8 mouse cellular contexts compared by ENCODE assay signal in the genomic region with DNA sequence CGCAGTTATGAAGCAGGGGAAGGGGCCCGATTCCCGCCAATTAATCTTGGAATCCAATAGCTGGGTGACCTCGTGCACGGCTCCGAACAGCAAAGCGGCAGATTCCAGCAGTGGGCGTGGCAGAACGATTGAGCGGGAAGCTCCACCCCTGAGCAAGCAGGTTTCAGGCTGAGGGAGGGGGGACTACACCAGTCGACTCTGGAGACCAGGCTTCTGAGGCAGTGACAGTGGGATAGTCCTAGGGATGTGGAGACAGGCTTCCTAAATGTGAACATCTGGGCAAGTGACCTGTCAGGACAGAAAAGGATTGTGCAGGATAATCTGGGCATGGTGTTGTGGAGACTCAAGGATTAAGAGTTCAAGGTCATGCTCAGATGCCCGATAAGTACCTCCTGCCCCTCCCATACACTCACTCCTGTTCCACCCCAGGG. TPM values are rescaled to one million over a fixed set of nuclear protein-coding genes. Genes with fewer than 3 reads are reported as not detected.
DNase-seq lines count a peak whose midpoint lies in the region; ATAC-seq and TF ChIP-seq lines count a peak whose summit lies in the region.

No protein-coding gene starts in this region.

- H3K36me3 ChIP-seq in liver, adult 2 months (ENCODE audit: control insufficient read depth, insufficient read depth, low read length): peaks cover 2% of the 10 kb centered on the region; the same call in 1 of the 2 replicates
- H3K36me3 ChIP-seq in heart, postnatal 0 days (replicated peaks; ENCODE audit: control insufficient read depth, insufficient read depth, low read length): no peaks in the 10 kb centered on the region
- H3K36me3 ChIP-seq in limb, embryonic 14.5 days (ENCODE audit: control insufficient read depth, insufficient read depth, low read length): peaks cover 3% of the 10 kb centered on the region; the same call in 1 of the 2 replicates

- no peak for TF ChIP-seq EP300 in heart, postnatal 0 days (IDR thresholded peaks at IDR 0.05; ENCODE audit: low read depth)

- peaks cover 17% of the 10 kb centered on the region for H3K4me1 ChIP-seq in liver, adult 2 months (ENCODE audit: control insufficient read depth, insufficient read depth, low read length)
- H3K4me1 ChIP-seq in heart, postnatal 0 days (ENCODE audit: control insufficient read depth, insufficient read depth): peaks cover 25% of the 10 kb centered on the region
- peaks cover 14% of the 10 kb centered on the region for H3K4me1 ChIP-seq in limb, embryonic 14.5 days (ENCODE audit: control insufficient read depth, insufficient read depth, low read length)

- H3K4me3 ChIP-seq in liver, adult 2 months (ENCODE audit: insufficient read depth, low read depth, low read length): no peak overlapping the region
- H3K4me3 ChIP-seq in heart, postnatal 0 days (ENCODE audit: low read depth, low read length): peak overlapping the region; percentile 21; the same call in 1 of the 2 replicates
- peak overlapping the region; percentile 29 for H3K4me3 ChIP-seq in limb, embryonic 14.5 days (replicated peaks; ENCODE audit: low read length)
- no peak overlapping the region; the same call in 1 of the 2 replicates for H3K4me3 ChIP-seq in layer of hippocampus, adult 2 months

- no peaks in the 10 kb centered on the region for H3K27me3 ChIP-seq in liver, adult 2 months (ENCODE audit: control insufficient read depth, insufficient read depth, low read length)
- no peaks in the 10 kb centered on the region for H3K27me3 ChIP-seq in heart, postnatal 0 days (ENCODE audit: control insufficient read depth, insufficient read depth, low read length)
- H3K27me3 ChIP-seq in limb, embryonic 14.5 days (ENCODE audit: control insufficient read depth, insufficient read depth, low read length): no peaks in the 10 kb centered on the region

- no peaks in the 10 kb centered on the region for H3K9me3 ChIP-seq in heart, postnatal 0 days (replicated peaks; ENCODE audit: control insufficient read depth, low read length)
- H3K9me3 ChIP-seq in limb, embryonic 14.5 days (ENCODE audit: control insufficient read depth, low read length): no peaks in the 10 kb centered on the region

- TF ChIP-seq CTCF in liver, adult 2 months (IDR thresholded peaks at IDR 0.05; ENCODE audit: low read depth, low read length): no peak
- TF ChIP-seq CTCF in heart, postnatal 0 days (IDR thresholded peaks at IDR 0.05; ENCODE audit: low read depth): no peak
- TF ChIP-seq CTCF in layer of hippocampus, adult 2 months (conservative IDR thresholded peaks at IDR 0.05): no peak

- under 1% methylated on average over 12 of the region's 12 CpGs for WGBS in liver, adult 2 months
- 0% methylated on average over 12 of the region's 12 CpGs for WGBS in heart, postnatal 0 days
- WGBS in limb, embryonic 14.5 days: 2% methylated on average over 12 of the region's 12 CpGs

- H3K27ac ChIP-seq in liver, adult 2 months (replicated peaks; ENCODE audit: insufficient read depth, low read depth, low read length): peak overlapping the region; percentile 9; the same call in 1 of the 2 replicates
- no peak overlapping the region for H3K27ac ChIP-seq in heart, postnatal 0 days (ENCODE audit: low read depth)
- no peak overlapping the region for H3K27ac ChIP-seq in limb, embryonic 14.5 days (replicated peaks; ENCODE audit: low read depth, low read length)
- no peak overlapping the region for H3K27ac ChIP-seq in layer of hippocampus, adult 2 months

- peak; percentile 64 for DNase-seq in liver, adult 2 months (ENCODE audit: extremely low read depth, low read depth, low spot score)
- no peak for DNase-seq in liver
- DNase-seq in heart, postnatal 0 days (ENCODE audit: low spot score): no peak
- DNase-seq in limb, embryonic 14.5 days (ENCODE audit: low spot score): no peak
- peak; percentile 16 for DNase-seq in retina, postnatal 7 days (ENCODE audit: low read depth, low spot score)
- DNase-seq in layer of hippocampus, adult 2 months (ENCODE audit: low spot score in 2 of 2): no peak
- no peak for DNase-seq in cerebellum, adult 9-11 months
- no peak for DNase-seq in spleen, postnatal 14 days (ENCODE audit: low spot score in 2 of 2)

- TF ChIP-seq POLR2A in liver, adult 2 months (IDR thresholded peaks at IDR 0.05; ENCODE audit: extremely low read depth, insufficient read depth, low read length): no peak
- no peak for TF ChIP-seq POLR2A in limb, embryonic 14.5 days (IDR thresholded peaks at IDR 0.05; ENCODE audit: borderline replicate concordance, extremely low read depth, insufficient read depth, insufficient read length)

- H3K79me2 ChIP-seq in liver, adult 2 months (ENCODE audit: control insufficient read depth, insufficient read depth, low read length): no peaks in the 10 kb centered on the region

- ATAC-seq in heart, postnatal 0 days (ENCODE audit: insufficient read depth, low read depth): no peak
- ATAC-seq in limb, embryonic 14.5 days (ENCODE audit: low FRiP score, low read depth): no peak

- no peak overlapping the region for H3K9ac ChIP-seq in liver, adult 2 months (ENCODE audit: low read depth, low read length)
- H3K9ac ChIP-seq in heart, postnatal 0 days (replicated peaks; ENCODE audit: low read depth, low read length): peak overlapping the region; percentile 26; the same call in 1 of the 2 replicates
- H3K9ac ChIP-seq in limb, embryonic 14.5 days (ENCODE audit: low read depth, low read length, severe bottlenecking): peak overlapping the region; percentile 34; the same call in 1 of the 2 replicates

- H3K4me2 ChIP-seq in heart, postnatal 0 days (ENCODE audit: low read depth, low read length): peak overlapping the region; percentile 57
- H3K4me2 ChIP-seq in limb, embryonic 14.5 days (replicated peaks; ENCODE audit: low read depth, low read length, severe bottlenecking): peak overlapping the region; percentile 48

RNA-seq across cellular contexts. Expression of a gene that starts 10.7 kb away (rescaled TPM):
- 16.4 and 20.0 TPM in 2 replicates for total RNA-seq in liver, adult 2 months (2014; rRNA removed)
- 9.6 and 11.9 TPM in 2 replicates for polyA plus RNA-seq in liver, adult 2 months (2012; rRNA removed)
- 4.0 and 4.2 TPM in 2 replicates for total RNA-seq in heart, postnatal 0 days (2014; rRNA removed; ENCODE audit: low replicate concordance)
- 5.7 and 6.1 TPM in 2 replicates for polyA plus RNA-seq in heart, postnatal 0 days (2015; fragmentation: Nextera tagmentation; extraction: Ambion mirVana)
- 4.9 and 5.0 TPM in 2 replicates for polyA plus RNA-seq in limb, embryonic 14.5 days (2012; rRNA removed)
- polyA plus RNA-seq in limb, embryonic 14.5 days (2014; fragmentation: Nextera tagmentation; extraction: Ambion mirVana): 9.3 and 9.7 TPM in 2 replicates
- 1 to 10 TPM; 8.7 to 9.1 TPM for total RNA-seq in layer of hippocampus, adult 2 months (2021)

RNA-seq across cellular contexts. Expression of a gene that starts 22.2 kb away (rescaled TPM):
- 0.07 TPM in 1 of 2 replicates, not detected in the other for total RNA-seq in liver, adult 2 months (2014; rRNA removed)
- not detected in 2 replicates for polyA plus RNA-seq in liver, adult 2 months (2012; rRNA removed)
- total RNA-seq in heart, postnatal 0 days (2014; rRNA removed; ENCODE audit: low replicate concordance): 8.3 and 8.9 TPM in 2 replicates
- 11.4 and 13.1 TPM in 2 replicates for polyA plus RNA-seq in heart, postnatal 0 days (2015; fragmentation: Nextera tagmentation; extraction: Ambion mirVana)
- 0.29 and 0.62 TPM in 2 replicates for polyA plus RNA-seq in limb, embryonic 14.5 days (2012; rRNA removed)
- 0.75 and 0.98 TPM in 2 replicates for polyA plus RNA-seq in limb, embryonic 14.5 days (2014; fragmentation: Nextera tagmentation; extraction: Ambion mirVana)
- not detected for total RNA-seq in layer of hippocampus, adult 2 months (2021)

RNA-seq across cellular contexts. Expression of a gene that starts 29.2 kb away (rescaled TPM):
- 0.34 and 0.46 TPM in 2 replicates for total RNA-seq in liver, adult 2 months (2014; rRNA removed)
- polyA plus RNA-seq in liver, adult 2 months (2012; rRNA removed): 0.23 and 0.50 TPM in 2 replicates
- total RNA-seq in heart, postnatal 0 days (2014; rRNA removed; ENCODE audit: low replicate concordance): 197 and 317 TPM in 2 replicates
- 235 and 284 TPM in 2 replicates for polyA plus RNA-seq in heart, postnatal 0 days (2015; fragmentation: Nextera tagmentation; extraction: Ambion mirVana)
- 21.4 and 22.5 TPM in 2 replicates for polyA plus RNA-seq in limb, embryonic 14.5 days (2012; rRNA removed)
- 27.3 and 32.4 TPM in 2 replicates for polyA plus RNA-seq in limb, embryonic 14.5 days (2014; fragmentation: Nextera tagmentation; extraction: Ambion mirVana)
- total RNA-seq in layer of hippocampus, adult 2 months (2021): 1 to 10 TPM; 2.0 to 2.1 TPM

RNA-seq across cellular contexts. Expression of a gene that starts 39.8 kb away (rescaled TPM):
- total RNA-seq in liver, adult 2 months (2014; rRNA removed): 18.7 and 18.9 TPM in 2 replicates
- 20.4 and 24.2 TPM in 2 replicates for polyA plus RNA-seq in liver, adult 2 months (2012; rRNA removed)
- 132 and 184 TPM in 2 replicates for total RNA-seq in heart, postnatal 0 days (2014; rRNA removed; ENCODE audit: low replicate concordance)
- polyA plus RNA-seq in heart, postnatal 0 days (2015; fragmentation: Nextera tagmentation; extraction: Ambion mirVana): 141 and 147 TPM in 2 replicates
- polyA plus RNA-seq in limb, embryonic 14.5 days (2012; rRNA removed): 71.1 and 91.9 TPM in 2 replicates
- polyA plus RNA-seq in limb, embryonic 14.5 days (2014; fragmentation: Nextera tagmentation; extraction: Ambion mirVana): 78.4 and 81.9 TPM in 2 replicates
- total RNA-seq in layer of hippocampus, adult 2 months (2021): 10 to 100 TPM; 27.8 to 31.7 TPM

Comparison
In these comparisons a context has a peak if more than half of its experiments do, and no peak if none do; other contexts are left out.
1. DNase-seq: peak in liver, adult 2 months (single experiment) and retina, postnatal 7 days (single experiment); none in liver (single experiment), heart, postnatal 0 days (single experiment), limb, embryonic 14.5 days (single experiment), layer of hippocampus, adult 2 months (0 of 2), cerebellum, adult 9-11 months (single experiment) and spleen, postnatal 14 days (0 of 2).
2. H3K4me3 ChIP-seq: peak in heart, postnatal 0 days (single experiment) and limb, embryonic 14.5 days (single experiment); none in liver, adult 2 months (single experiment) and layer of hippocampus, adult 2 months (single experiment).
3. RNA of a gene that starts 29.2 kb away (total RNA-seq): 197 to 317 TPM in heart, postnatal 0 days; 2.0 to 2.1 TPM in layer of hippocampus, adult 2 months and 0.34 to 0.46 TPM in liver, adult 2 months; every median in the first group is over 10 times any median in the second.